Mouse (Mus musculus): ENCODE measurements around the gene Nfam1.
"Not testable (repeated sequence)": the region's sequence is repeated elsewhere in the genome, so short reads cannot be mapped to it uniquely, and the experiment has no call there.

Nfam1 gene

GRCm38 (mm10) chr15:83032981-83033541 lies at the start of gene Nfam1:
TSS of gene Nfam1 (minus strand) at chr15:83033306.
- DNase-seq, result no peak

- DNase-seq, result no peak
These were observed 42.8 kb upstream of the Nfam1 start for GRCm38 (mm10) chr15:83075607-83076525.

GRCm38 (mm10) chr15:83074179-83074578 lies 41.1 kb upstream of the Nfam1 start:
- DNase-seq, result no peak

GRCm38 (mm10) chr15:83071752-83072151 lies 38.6 kb upstream of the Nfam1 start:
- no peak for DNase-seq

- DNase-seq, result no peak
These were observed 37.8 kb upstream of the Nfam1 start for GRCm38 (mm10) chr15:83070942-83071341.

- DNase-seq, result no peak
These were observed 35.2 kb upstream of the Nfam1 start for GRCm38 (mm10) chr15:83068270-83068669.

- no peak for DNase-seq
These were observed 32.4 kb upstream of the Nfam1 start for GRCm38 (mm10) chr15:83065543-83065942.

GRCm38 (mm10) chr15:83062582-83062981 lies 29.5 kb upstream of the Nfam1 start:
- DNase-seq, result not testable (repeated sequence)

GRCm38 (mm10) chr15:83061689-83062088 lies 28.6 kb upstream of the Nfam1 start:
- DNase-seq, result peak; percentile 37

GRCm38 (mm10) chr15:83059233-83059660 lies 26.1 kb upstream of the Nfam1 start:
- peak; percentile 49 for DNase-seq

- no peak for DNase-seq
These were observed 24.4 kb upstream of the Nfam1 start for GRCm38 (mm10) chr15:83057533-83057932.

GRCm38 (mm10) chr15:83056378-83057083 lies 23.4 kb upstream of the Nfam1 start:
- DNase-seq, result peak; percentile 67

GRCm38 (mm10) chr15:83055569-83055968 lies 22.5 kb upstream of the Nfam1 start:
- no peak for DNase-seq

- no peak for DNase-seq
These were observed 20.2 kb upstream of the Nfam1 start for GRCm38 (mm10) chr15:83053261-83053660.

GRCm38 (mm10) chr15:83052341-83053104 lies 19.4 kb upstream of the Nfam1 start:
- no peak for DNase-seq

GRCm38 (mm10) chr15:83046730-83047129 lies 13.6 kb upstream of the Nfam1 start:
- DNase-seq, result no peak

- DNase-seq, result no peak
These were observed 13.2 kb upstream of the Nfam1 start for GRCm38 (mm10) chr15:83046308-83046707.

GRCm38 (mm10) chr15:83045565-83045964 lies 12.5 kb upstream of the Nfam1 start:
- DNase-seq, result not testable (repeated sequence)

- no peak for DNase-seq
These were observed 10.2 kb upstream of the Nfam1 start for GRCm38 (mm10) chr15:83043362-83043708.

- peak; percentile 69 for DNase-seq
These were observed 9.7 kb upstream of the Nfam1 start for GRCm38 (mm10) chr15:83042655-83043361.

- DNase-seq, result no peak
These were observed 7.0 kb upstream of the Nfam1 start for GRCm38 (mm10) chr15:83040156-83040555.

- DNase-seq, result no peak
These were observed 5.7 kb upstream of the Nfam1 start for GRCm38 (mm10) chr15:83038812-83039211.

Data from embryo, embryonic 11 days (tissue).